Mouse (Mus musculus): ENCODE measurements around the gene Hnrnpm. TPM values are rescaled to one million over a fixed set of nuclear protein-coding genes. Genes with fewer than 3 reads are reported as not detected.
"Not testable (repeated sequence)": the region's sequence is repeated elsewhere in the genome, so short reads cannot be mapped to it uniquely, and the experiment has no call there.

Gene Hnrnpm
- polyA plus RNA-seq, 1 experiment from 2014 or later = 313 TPM

DNA sequence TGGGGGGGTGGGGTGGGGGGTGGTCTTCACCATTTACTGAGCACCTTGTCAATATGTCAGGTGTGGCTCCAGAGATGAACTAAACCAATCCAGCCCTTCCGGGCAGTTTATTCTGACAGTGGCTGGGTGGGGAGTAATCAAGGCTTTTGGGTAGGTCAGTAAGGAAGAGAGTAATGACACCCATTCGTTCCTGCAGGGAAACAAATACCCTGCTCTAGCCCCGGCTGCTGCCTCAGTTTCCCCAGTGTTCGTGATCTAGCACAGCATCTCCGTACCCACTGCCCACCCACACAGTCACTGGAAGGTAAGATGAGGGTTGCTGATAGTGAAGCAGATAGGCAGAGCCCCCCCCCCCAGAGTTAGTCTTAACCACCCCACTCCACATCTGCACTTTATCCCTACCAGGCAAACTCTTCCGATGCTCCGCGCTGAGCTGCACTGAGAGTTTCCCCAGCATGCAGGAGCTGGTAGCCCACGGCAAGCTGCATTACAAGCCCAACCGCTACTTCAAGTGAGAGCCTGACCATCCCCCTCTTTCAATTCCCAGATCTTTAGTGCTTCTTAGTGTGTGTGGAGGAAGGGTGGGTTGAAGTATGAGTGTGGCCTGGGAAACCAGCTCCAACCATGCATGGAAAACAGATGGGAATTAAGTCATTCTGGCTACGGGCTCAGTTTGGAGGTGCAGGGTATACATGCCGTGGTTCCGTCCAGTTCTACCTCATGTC, 56.3 kb downstream of the Hnrnpm start:
- H3K4me1 ChIP-seq (ENCODE audit: control insufficient read depth, insufficient read depth, low read length) = peaks cover 11% of the 10 kb centered on the region; the same call in 1 of the 2 replicates
- no peak overlapping the region; the same call in 1 of the 2 replicates for H3K4me3 ChIP-seq (ENCODE audit: low read depth, low read length)
- no peaks in the 10 kb centered on the region for H3K27me3 ChIP-seq (ENCODE audit: control insufficient read depth, insufficient read depth, low read length)
- ATAC-seq (ENCODE audit: insufficient number of reproducible peaks, insufficient read depth, low FRiP score, low read depth) = no peak
- 83% methylated on average over 13 of the region's 13 CpGs for WGBS
- H3K36me3 ChIP-seq (ENCODE audit: control insufficient read depth, insufficient read depth, low read length) = peaks cover 15% of the 10 kb centered on the region; the same call in 1 of the 2 replicates
- H3K27ac ChIP-seq (ENCODE audit: low read length) = no peak overlapping the region
- H3K9ac ChIP-seq (replicated peaks; ENCODE audit: low read depth, low read length) = no peak overlapping the region
- no peaks in the 10 kb centered on the region for H3K9me3 ChIP-seq (ENCODE audit: control insufficient read depth, low read depth, low read length)
- peak overlapping the region; percentile 63; the same call in 1 of the 2 replicates for H3K4me2 ChIP-seq (replicated peaks; ENCODE audit: low read depth, low read length)

GRCm38 (mm10) chr17:33629487-33630125, 57.1 kb downstream of the Hnrnpm start:
- peak overlapping the region; percentile 60; the same call in 1 of the 2 replicates for H3K9ac ChIP-seq (replicated peaks; ENCODE audit: low read depth, low read length)
- peak overlapping the region; percentile 98 for H3K27ac ChIP-seq (ENCODE audit: low read length)
- no peaks in the 10 kb centered on the region for H3K9me3 ChIP-seq (ENCODE audit: control insufficient read depth, low read depth, low read length)
- H3K4me3 ChIP-seq (ENCODE audit: low read depth, low read length) = peak overlapping the region; percentile 63
- peak overlapping the region; percentile 63 for H3K4me2 ChIP-seq (replicated peaks; ENCODE audit: low read depth, low read length)
- ATAC-seq (ENCODE audit: insufficient number of reproducible peaks, insufficient read depth, low FRiP score, low read depth) = peak; percentile 21; the same call in 1 of the 2 replicates
- H3K27me3 ChIP-seq (ENCODE audit: control insufficient read depth, insufficient read depth, low read length) = no peaks in the 10 kb centered on the region
- H3K4me1 ChIP-seq (ENCODE audit: control insufficient read depth, insufficient read depth, low read length) = peaks cover 11% of the 10 kb centered on the region; the same call in 1 of the 2 replicates
- WGBS = 63% methylated on average over 12 of the region's 12 CpGs
- peaks cover 15% of the 10 kb centered on the region; the same call in 1 of the 2 replicates for H3K36me3 ChIP-seq (ENCODE audit: control insufficient read depth, insufficient read depth, low read length)

GRCm38 (mm10) chr17:33628621-33629486, 57.8 kb downstream of the Hnrnpm start, which contains the start of gene Zfp414:
Gene Zfp414, plus strand, starts transcription at chr17:33629090.
- Histone ChIP-seq H3K9ac (replicated peaks; ENCODE audit: low read depth, low read length) (peak within 1 kb of the TSS; percentile 60), H3K9me3 (ENCODE audit: control insufficient read depth, low read depth, low read length) (no peaks in the 10 kb centered on the region), H3K4me3 (ENCODE audit: low read depth, low read length) (peak within 1 kb of the TSS; percentile 63), H3K27me3 (ENCODE audit: control insufficient read depth, insufficient read depth, low read length) (no peaks in the 10 kb centered on the region), H3K4me2 (replicated peaks; ENCODE audit: low read depth, low read length) (peak within 1 kb of the TSS; percentile 63), H3K27ac (ENCODE audit: low read length) (peak within 1 kb of the TSS; percentile 98), H3K36me3 (ENCODE audit: control insufficient read depth, insufficient read depth, low read length) (peaks cover 15% of the 10 kb centered on the region; the same call in 1 of the 2 replicates), H3K4me1 (ENCODE audit: control insufficient read depth, insufficient read depth, low read length) (peaks cover 11% of the 10 kb centered on the region; the same call in 1 of the 2 replicates)
- peak; percentile 96 for ATAC-seq (ENCODE audit: insufficient number of reproducible peaks, insufficient read depth, low FRiP score, low read depth)
- 3% methylated on average over 30 of the region's 35 CpGs for WGBS

GRCm38 (mm10) chr17:33627281-33627680, 59.4 kb downstream of the Hnrnpm start:
- WGBS = 82% methylated on average over 3 of the region's 3 CpGs
- H3K27ac ChIP-seq (ENCODE audit: low read length) = no peak overlapping the region
- no peak overlapping the region for H3K9ac ChIP-seq (replicated peaks; ENCODE audit: low read depth, low read length)
- no peak for ATAC-seq (ENCODE audit: insufficient number of reproducible peaks, insufficient read depth, low FRiP score, low read depth)
- H3K36me3 ChIP-seq (ENCODE audit: control insufficient read depth, insufficient read depth, low read length) = peaks cover 11% of the 10 kb centered on the region; the same call in 1 of the 2 replicates
- H3K4me3 ChIP-seq (ENCODE audit: low read depth, low read length) = no peak overlapping the region
- no peaks in the 10 kb centered on the region for H3K9me3 ChIP-seq (ENCODE audit: control insufficient read depth, low read depth, low read length)
- no peaks in the 10 kb centered on the region for H3K27me3 ChIP-seq (ENCODE audit: control insufficient read depth, insufficient read depth, low read length)
- H3K4me2 ChIP-seq (replicated peaks; ENCODE audit: low read depth, low read length) = no peak overlapping the region
- peaks cover 11% of the 10 kb centered on the region; the same call in 1 of the 2 replicates for H3K4me1 ChIP-seq (ENCODE audit: control insufficient read depth, insufficient read depth, low read length)

- not testable (repeated sequence) for H3K9me3 ChIP-seq (ENCODE audit: control insufficient read depth, low read depth, low read length); H3K9ac ChIP-seq (replicated peaks; ENCODE audit: low read depth, low read length); H3K4me3 ChIP-seq (ENCODE audit: low read depth, low read length); H3K4me1 ChIP-seq (ENCODE audit: control insufficient read depth, insufficient read depth, low read length); ATAC-seq (ENCODE audit: insufficient number of reproducible peaks, insufficient read depth, low FRiP score, low read depth); H3K36me3 ChIP-seq (ENCODE audit: control insufficient read depth, insufficient read depth, low read length); H3K4me2 ChIP-seq (replicated peaks; ENCODE audit: low read depth, low read length); H3K27me3 ChIP-seq (ENCODE audit: control insufficient read depth, insufficient read depth, low read length); H3K27ac ChIP-seq (ENCODE audit: low read length)
- WGBS = 89% methylated on average over 5 of the region's 5 CpGs
Observed at GRCm38 (mm10) chr17:33613726-33614125, 72.9 kb downstream of the Hnrnpm start.

GRCm38 (mm10) chr17:33610548-33610947, 76.1 kb downstream of the Hnrnpm start:
- no peak for ATAC-seq (ENCODE audit: insufficient number of reproducible peaks, insufficient read depth, low FRiP score, low read depth)
- no peak overlapping the region for H3K9ac ChIP-seq (replicated peaks; ENCODE audit: low read depth, low read length)
- H3K27ac ChIP-seq (ENCODE audit: low read length) = no peak overlapping the region
- H3K36me3 ChIP-seq (ENCODE audit: control insufficient read depth, insufficient read depth, low read length) = no peaks in the 10 kb centered on the region
- no peaks in the 10 kb centered on the region for H3K27me3 ChIP-seq (ENCODE audit: control insufficient read depth, insufficient read depth, low read length)
- H3K4me2 ChIP-seq (replicated peaks; ENCODE audit: low read depth, low read length) = no peak overlapping the region
- no peak overlapping the region for H3K4me3 ChIP-seq (ENCODE audit: low read depth, low read length)
- 89% methylated on average over 7 of the region's 7 CpGs for WGBS
- H3K4me1 ChIP-seq (ENCODE audit: control insufficient read depth, insufficient read depth, low read length) = no peaks in the 10 kb centered on the region
- H3K9me3 ChIP-seq (ENCODE audit: control insufficient read depth, low read depth, low read length) = no peaks in the 10 kb centered on the region

DNA sequence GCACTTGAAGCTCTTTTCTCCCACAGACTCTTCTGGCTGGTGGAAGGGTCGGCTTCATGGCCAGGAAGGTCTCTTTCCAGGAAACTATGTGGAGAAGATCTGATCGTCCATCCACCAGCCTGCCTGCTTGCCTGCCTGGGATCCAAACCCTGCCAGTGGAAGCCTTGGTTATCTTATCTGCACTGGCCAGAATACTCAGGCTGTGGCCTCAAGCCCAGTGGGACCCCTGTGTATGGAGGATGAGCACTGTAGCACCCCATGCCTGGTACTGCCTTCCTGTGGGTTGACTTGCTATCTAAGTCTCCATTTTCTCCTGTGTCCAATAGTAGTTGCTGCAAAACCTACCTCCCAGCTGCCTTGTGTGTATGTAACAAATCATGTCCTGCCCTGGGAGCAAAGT, 79.4 kb downstream of the Hnrnpm start:
- WGBS = 90% methylated on average over 2 of the region's 2 CpGs
- no peak overlapping the region for H3K27ac ChIP-seq (ENCODE audit: low read length)
- no peaks in the 10 kb centered on the region for H3K27me3 ChIP-seq (ENCODE audit: control insufficient read depth, insufficient read depth, low read length)
- no peak overlapping the region for H3K9ac ChIP-seq (replicated peaks; ENCODE audit: low read depth, low read length)
- H3K4me2 ChIP-seq (replicated peaks; ENCODE audit: low read depth, low read length) = no peak overlapping the region
- H3K36me3 ChIP-seq (ENCODE audit: control insufficient read depth, insufficient read depth, low read length) = no peaks in the 10 kb centered on the region
- no peak overlapping the region for H3K4me3 ChIP-seq (ENCODE audit: low read depth, low read length)
- no peaks in the 10 kb centered on the region for H3K9me3 ChIP-seq (ENCODE audit: control insufficient read depth, low read depth, low read length)
- ATAC-seq (ENCODE audit: insufficient number of reproducible peaks, insufficient read depth, low FRiP score, low read depth) = no peak
- no peaks in the 10 kb centered on the region for H3K4me1 ChIP-seq (ENCODE audit: control insufficient read depth, insufficient read depth, low read length)

- Histone ChIP-seq H3K27me3 (ENCODE audit: control insufficient read depth, insufficient read depth, low read length) (no peaks in the 10 kb centered on the region), H3K9ac (replicated peaks; ENCODE audit: low read depth, low read length) (no peak overlapping the region), H3K4me1 (ENCODE audit: control insufficient read depth, insufficient read depth, low read length) (no peaks in the 10 kb centered on the region), H3K4me2 (replicated peaks; ENCODE audit: low read depth, low read length) (no peak overlapping the region), H3K9me3 (ENCODE audit: control insufficient read depth, low read depth, low read length) (0 out of 2 replicates have a peak, but pooled peaks cover 6% of the 10 kb centered on the region), H3K36me3 (ENCODE audit: control insufficient read depth, insufficient read depth, low read length) (no peaks in the 10 kb centered on the region), H3K4me3 (ENCODE audit: low read depth, low read length) (no peak overlapping the region), H3K27ac (ENCODE audit: low read length) (no peak overlapping the region)
- WGBS = 82% methylated on average over 12 of the region's 12 CpGs
- no peak for ATAC-seq (ENCODE audit: insufficient number of reproducible peaks, insufficient read depth, low FRiP score, low read depth)
Observed at GRCm38 (mm10) chr17:33601947-33602346, 84.7 kb downstream of the Hnrnpm start.
